Mouse (Mus musculus) forebrain, embryonic 11.5 days (tissue): ENCODE results near the gene Rabep2. TPM values are rescaled to one million over a fixed set of nuclear protein-coding genes. Genes with fewer than 3 reads are reported as not detected.

Experiments
- ATAC-seq: fragments of 200-750 bp; cut with Nextera tagmentation; replicated peaks from 2 replicates; pipeline ENCODE4 v1.8.0; 2017; ENCODE audit warnings: moderate TSS enrichment; ENCODE audit not compliant: low FRiP score
- DNase-seq: peaks from one replicate; pipeline ENCODE4 v3.0.0-alpha.2; 2017; ENCODE audit warnings: low spot score
- H3K27ac ChIP-seq: fragments of 300-500 bp; sonication (generic); 2 replicates; pipeline ENCODE4 v1.5.1; 2014; ENCODE audit warnings: low read depth, low read length
- H3K27me3 ChIP-seq: fragments of 300-500 bp; sonication (generic); 2 replicates; pipeline ENCODE4 v1.6.1; 2014; ENCODE audit warnings: mild to moderate bottlenecking, low read length, mixed read lengths; ENCODE audit not compliant: control insufficient read depth, insufficient read depth
- H3K36me3 ChIP-seq: fragments of 300-500 bp; sonication (generic); 2 replicates; pipeline ENCODE4 v1.6.1; 2014; ENCODE audit warnings: mild to moderate bottlenecking, low read length, moderate library complexity, mixed read lengths; ENCODE audit not compliant: control insufficient read depth, insufficient read depth
- H3K4me1 ChIP-seq: fragments of 300-500 bp; sonication (generic); replicated peaks from 2 replicates; pipeline ENCODE4 v1.6.1; 2014; ENCODE audit warnings: low read length, mixed read lengths; ENCODE audit not compliant: control insufficient read depth, insufficient read depth
- H3K4me2 ChIP-seq: fragments of 300-500 bp; sonication (generic); 2 replicates; pipeline ENCODE4 v1.6.1; 2014; ENCODE audit warnings: low read depth, mild to moderate bottlenecking, low read length, moderate library complexity, mixed read lengths; ENCODE audit not compliant: severe bottlenecking
- H3K4me3 ChIP-seq: fragments of 300-500 bp; sonication (generic); 2 replicates; pipeline ENCODE4 v1.5.1; 2014; ENCODE audit warnings: low read depth, low read length
- H3K9ac ChIP-seq: fragments of 300-500 bp; sonication (generic); 2 replicates; pipeline ENCODE4 v1.6.1; 2014; ENCODE audit warnings: low read length
- H3K9me3 ChIP-seq: fragments of 300-500 bp; sonication (generic); 2 replicates; pipeline ENCODE4 v1.6.1; 2016; ENCODE audit warnings: low read length, mixed read lengths; ENCODE audit not compliant: control insufficient read depth
- WGBS: fragments of 180-500 bp; shearing (Covaris S2); extraction: QIAGEN DNeasy Blood & Tissue Kit; methylation state at CpG from one replicate; pipeline ENCODE4 v1.1.7; 2014; 5-methylcytosine and 5-hydroxymethylcytosine counted together
- polyA plus RNA-seq: library from polyadenylated mRNA; unstranded; fragments of >200 nt; fragmentation: Nextera tagmentation; extraction: Ambion mirVana; gene quantifications from 2 replicates; pipeline ENCODE4 v1.2.1, GENCODE M21; 2014

Rabep2 gene
- polyA plus RNA-seq, 1 experiment from 2014 or later: 24.8 TPM

- 67% methylated on average over 4 of the region's 4 CpGs for WGBS
- H3K4me1 ChIP-seq: no peaks in the 10 kb centered on the region
Observed at GRCm38 (mm10) chr7:126464121-126464520, 35.6 kb downstream of the Rabep2 start.

GRCm38 (mm10) chr7:126464836-126465235 lies 36.3 kb downstream of the Rabep2 start:
- Histone ChIP-seq H3K27me3 (no peaks in the 10 kb centered on the region), H3K27ac (no peak overlapping the region), H3K4me3 (no peak overlapping the region), H3K4me1 (no peaks in the 10 kb centered on the region), H3K36me3 (peaks cover 8% of the 10 kb centered on the region; the same call in 1 of the 2 replicates), H3K4me2 (no peak overlapping the region), H3K9ac (no peak overlapping the region), H3K9me3 (no peaks in the 10 kb centered on the region)
- WGBS: 45% methylated on average over 5 of the region's 5 CpGs
- ATAC-seq: no peak
- no peak for DNase-seq

More at GRCm38 (mm10) chr7:126464121-126464520, 35.6 kb downstream of the Rabep2 start:
- Histone ChIP-seq H3K36me3 (peaks cover 8% of the 10 kb centered on the region; the same call in 1 of the 2 replicates), H3K9ac (no peak overlapping the region), H3K9me3 (no peaks in the 10 kb centered on the region), H3K27ac (no peak overlapping the region), H3K27me3 (no peaks in the 10 kb centered on the region), H3K4me2 (no peak overlapping the region), H3K4me3 (no peak overlapping the region)
- DNase-seq: no peak
- no peak for ATAC-seq

- Histone ChIP-seq H3K4me2 (no peak overlapping the region), H3K27ac (no peak overlapping the region), H3K9ac (no peak overlapping the region), H3K36me3 (peaks cover 8% of the 10 kb centered on the region; the same call in 1 of the 2 replicates), H3K27me3 (no peaks in the 10 kb centered on the region), H3K4me1 (no peaks in the 10 kb centered on the region), H3K9me3 (no peaks in the 10 kb centered on the region), H3K4me3 (no peak overlapping the region)
- 55% methylated on average over 7 of the region's 7 CpGs for WGBS
- DNase-seq: no peak
- ATAC-seq: no peak
Observed at GRCm38 (mm10) chr7:126465246-126466030, 36.9 kb downstream of the Rabep2 start.

GRCm38 (mm10) chr7:126466116-126466515 lies 37.6 kb downstream of the Rabep2 start:
- ATAC-seq: no peak
- WGBS: 81% methylated on average over 9 of the region's 9 CpGs
- Histone ChIP-seq H3K4me3 (no peak overlapping the region), H3K9ac (no peak overlapping the region), H3K27me3 (no peaks in the 10 kb centered on the region), H3K4me1 (no peaks in the 10 kb centered on the region), H3K4me2 (no peak overlapping the region), H3K27ac (no peak overlapping the region), H3K36me3 (peaks cover 12% of the 10 kb centered on the region; the same call in 1 of the 2 replicates), H3K9me3 (no peaks in the 10 kb centered on the region)
- no peak for DNase-seq

GRCm38 (mm10) chr7:126466707-126467106 lies 38.1 kb downstream of the Rabep2 start:
- H3K36me3 ChIP-seq: peaks cover 15% of the 10 kb centered on the region; the same call in 1 of the 2 replicates
- H3K9ac ChIP-seq: no peak overlapping the region
- no peak overlapping the region for H3K4me2 ChIP-seq
- no peaks in the 10 kb centered on the region for H3K9me3 ChIP-seq
- H3K27ac ChIP-seq: no peak overlapping the region
- 95% methylated on average over 5 of the region's 5 CpGs for WGBS
- DNase-seq: no peak
- no peaks in the 10 kb centered on the region for H3K27me3 ChIP-seq
- no peak overlapping the region for H3K4me3 ChIP-seq
- H3K4me1 ChIP-seq: no peaks in the 10 kb centered on the region
- no peak for ATAC-seq

- no peaks in the 10 kb centered on the region for H3K27me3 ChIP-seq
- no peaks in the 10 kb centered on the region for H3K4me1 ChIP-seq
- peaks cover 15% of the 10 kb centered on the region; the same call in 1 of the 2 replicates for H3K36me3 ChIP-seq
- no peak overlapping the region for H3K4me3 ChIP-seq
- H3K4me2 ChIP-seq: no peak overlapping the region
- H3K9me3 ChIP-seq: no peaks in the 10 kb centered on the region
- H3K9ac ChIP-seq: no peak overlapping the region
- ATAC-seq (0 out of 2 replicates have a peak, but pooled peaks have one; percentile 21), DNase-seq (peak; percentile 65)
- no peak overlapping the region for H3K27ac ChIP-seq
- 59% methylated on average over 5 of the region's 5 CpGs for WGBS
Observed at GRCm38 (mm10) chr7:126467271-126467670, 38.7 kb downstream of the Rabep2 start.

GRCm38 (mm10) chr7:126467834-126468627 lies 39.5 kb downstream of the Rabep2 start:
- Histone ChIP-seq H3K27me3 (no peaks in the 10 kb centered on the region), H3K4me3 (no peak overlapping the region), H3K27ac (no peak overlapping the region), H3K4me2 (no peak overlapping the region), H3K36me3 (peaks cover 15% of the 10 kb centered on the region; the same call in 1 of the 2 replicates), H3K9ac (no peak overlapping the region), H3K9me3 (no peaks in the 10 kb centered on the region), H3K4me1 (0 out of 2 replicates have a peak, but pooled peaks cover 2% of the 10 kb centered on the region)
- DNase-seq (no peak), ATAC-seq (no peak)
- WGBS: 92% methylated on average over 18 of the region's 18 CpGs

- H3K4me1 ChIP-seq: peaks cover 3% of the 10 kb centered on the region; the same call in 1 of the 2 replicates
- no peak for DNase-seq
- H3K4me2 ChIP-seq: no peak overlapping the region
- peaks cover 15% of the 10 kb centered on the region; the same call in 1 of the 2 replicates for H3K36me3 ChIP-seq
- WGBS: 85% methylated on average over 6 of the region's 6 CpGs
- no peak overlapping the region for H3K27ac ChIP-seq
- H3K9me3 ChIP-seq: no peaks in the 10 kb centered on the region
- no peak overlapping the region for H3K4me3 ChIP-seq
- no peak for ATAC-seq
- H3K9ac ChIP-seq: no peak overlapping the region
- H3K27me3 ChIP-seq: no peaks in the 10 kb centered on the region
Observed at GRCm38 (mm10) chr7:126470077-126470476, 41.5 kb downstream of the Rabep2 start.
